Mouse (Mus musculus) erythroblast, embryonic 14.5 days (primary cell): ENCODE measurements around the gene Cct7. TPM values are rescaled to one million over a fixed set of nuclear protein-coding genes. Genes with fewer than 3 reads are reported as not detected.

Source experiments
- H3K27me3 ChIP-seq: 2 replicates; pipeline ENCODE4 v1.6.1; 2012; ENCODE audit warnings: inconsistent platforms; ENCODE audit not compliant: control insufficient read depth
- H3K36me3 ChIP-seq: 2 replicates; pipeline ENCODE4 v1.6.1; 2012; ENCODE audit warnings: mild to moderate bottlenecking, inconsistent platforms; ENCODE audit not compliant: control insufficient read depth
- H3K4me1 ChIP-seq: 2 replicates; pipeline ENCODE4 v1.6.1; 2012; ENCODE audit warnings: inconsistent platforms; ENCODE audit not compliant: control insufficient read depth
- H3K4me3 ChIP-seq: replicated peaks from 2 replicates; pipeline ENCODE3; 2012; ENCODE audit warnings: moderate library complexity, mild to moderate bottlenecking, inconsistent platforms
- H3K9me3 ChIP-seq: 2 replicates; pipeline ENCODE4 v1.6.1; 2012; ENCODE audit warnings: low read length, inconsistent platforms, mixed read lengths; ENCODE audit not compliant: control insufficient read depth
- GATA1 ChIP-seq: IDR thresholded peaks from 2 replicates; pipeline ENCODE4 v1.6.1; 2012; ENCODE audit warnings: low read length, inconsistent platforms, mixed read lengths
- TAL1 ChIP-seq: IDR thresholded peaks from 3 replicates; pipeline ENCODE4 v1.6.1; 2012; ENCODE audit warnings: low read length, inconsistent platforms, mixed read lengths
- polyA plus RNA-seq: library from polyadenylated mRNA; stranded (reverse); fragments of >175 nt; gene quantifications from 2 replicates; pipeline ENCODE4 v1.2.3, GENCODE M21; 2012

Cct7 gene
- polyA plus RNA-seq, 1 experiment, result 5.0 TPM

- H3K4me1 ChIP-seq, result no peaks in the 10 kb centered on the region
- TF ChIP-seq TAL1, result no peak
- TF ChIP-seq GATA1, result no peak
- H3K36me3 ChIP-seq, result no peaks in the 10 kb centered on the region
- no peak overlapping the region for H3K4me3 ChIP-seq
- peaks cover 4% of the 10 kb centered on the region for H3K27me3 ChIP-seq
- H3K9me3 ChIP-seq, result no peaks in the 10 kb centered on the region
Measured at GRCm38 (mm10) chr6:85491606-85492005, 40.3 kb downstream of the Cct7 start.

GRCm38 (mm10) chr6:85496976-85497375 lies 45.7 kb downstream of the Cct7 start:
- Histone ChIP-seq H3K4me3 (no peak overlapping the region), H3K27me3 (peaks cover 13% of the 10 kb centered on the region), H3K36me3 (no peaks in the 10 kb centered on the region), H3K4me1 (no peaks in the 10 kb centered on the region), H3K9me3 (no peaks in the 10 kb centered on the region)
- no peak for TF ChIP-seq TAL1
- TF ChIP-seq GATA1, result no peak

DNA sequence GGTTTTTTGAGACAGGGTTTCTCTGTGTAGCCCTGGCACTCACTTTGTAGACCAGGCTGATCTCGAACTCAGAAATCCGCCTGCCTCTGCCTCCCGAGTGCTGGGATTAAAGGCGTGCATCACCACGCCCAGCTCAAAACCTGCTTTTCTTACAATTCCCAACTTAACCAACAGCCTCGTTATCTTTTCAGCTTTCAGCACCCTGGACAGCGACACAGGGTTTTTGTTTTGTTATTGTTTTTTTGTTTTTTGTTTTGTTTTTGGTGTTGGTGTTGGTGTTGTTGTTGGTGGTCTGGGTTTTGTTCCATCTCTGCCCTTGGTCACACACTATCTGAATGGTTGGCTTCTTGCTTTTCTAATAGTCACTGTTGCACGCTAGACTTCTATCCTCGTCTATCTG lies 46.8 kb downstream of the Cct7 start:
- no peaks in the 10 kb centered on the region for H3K36me3 ChIP-seq
- no peak for TF ChIP-seq GATA1
- H3K27me3 ChIP-seq, result peaks cover 25% of the 10 kb centered on the region
- no peaks in the 10 kb centered on the region for H3K9me3 ChIP-seq
- peaks cover 3% of the 10 kb centered on the region; the same call in 1 of the 2 replicates for H3K4me1 ChIP-seq
- no peak overlapping the region for H3K4me3 ChIP-seq

- TF ChIP-seq GATA1 (no peak), TAL1 (no peak)
- H3K9me3 ChIP-seq, result no peaks in the 10 kb centered on the region
- H3K27me3 ChIP-seq, result peaks cover 39% of the 10 kb centered on the region
- peaks cover 3% of the 10 kb centered on the region; the same call in 1 of the 2 replicates for H3K4me1 ChIP-seq
- no peaks in the 10 kb centered on the region for H3K36me3 ChIP-seq
- no peak overlapping the region for H3K4me3 ChIP-seq
Measured at GRCm38 (mm10) chr6:85500416-85500815, 49.1 kb downstream of the Cct7 start.

GRCm38 (mm10) chr6:85501571-85502102 lies 50.3 kb downstream of the Cct7 start:
- Histone ChIP-seq H3K4me1 (peaks cover 3% of the 10 kb centered on the region; the same call in 1 of the 2 replicates), H3K27me3 (peaks cover 39% of the 10 kb centered on the region), H3K36me3 (no peaks in the 10 kb centered on the region), H3K9me3 (no peaks in the 10 kb centered on the region), H3K4me3 (no peak overlapping the region)
- TF ChIP-seq TAL1 (no peak), GATA1 (no peak)

GRCm38 (mm10) chr6:85502103-85502910 lies 51.0 kb downstream of the Cct7 start:
- peak overlapping the region; percentile 34 for H3K4me3 ChIP-seq
- TF ChIP-seq TAL1, result no peak
- peaks cover 39% of the 10 kb centered on the region for H3K27me3 ChIP-seq
- H3K36me3 ChIP-seq, result no peaks in the 10 kb centered on the region
- H3K9me3 ChIP-seq, result no peaks in the 10 kb centered on the region
- H3K4me1 ChIP-seq, result peaks cover 3% of the 10 kb centered on the region; the same call in 1 of the 2 replicates

GRCm38 (mm10) chr6:85502911-85503250 lies 51.6 kb downstream of the Cct7 start, which contains the start of gene Fbxo41:
TSS of gene Fbxo41 (minus strand) at chr6:85502994.
- peaks cover 39% of the 10 kb centered on the region for H3K27me3 ChIP-seq
- TF ChIP-seq TAL1 (no peak), GATA1 (no peak)
- no peaks in the 10 kb centered on the region for H3K9me3 ChIP-seq
- no peaks in the 10 kb centered on the region for H3K36me3 ChIP-seq
- peak within 1 kb of the TSS; percentile 34 for H3K4me3 ChIP-seq
- peaks cover 3% of the 10 kb centered on the region; the same call in 1 of the 2 replicates for H3K4me1 ChIP-seq

GRCm38 (mm10) chr6:85504908-85505307 lies 53.6 kb downstream of the Cct7 start:
- peaks cover 50% of the 10 kb centered on the region for H3K27me3 ChIP-seq
- H3K4me1 ChIP-seq, result peaks cover 3% of the 10 kb centered on the region; the same call in 1 of the 2 replicates
- no peak overlapping the region for H3K4me3 ChIP-seq
- no peak for TF ChIP-seq TAL1
- no peak for TF ChIP-seq GATA1
- no peaks in the 10 kb centered on the region for H3K9me3 ChIP-seq
- H3K36me3 ChIP-seq, result no peaks in the 10 kb centered on the region

DNA sequence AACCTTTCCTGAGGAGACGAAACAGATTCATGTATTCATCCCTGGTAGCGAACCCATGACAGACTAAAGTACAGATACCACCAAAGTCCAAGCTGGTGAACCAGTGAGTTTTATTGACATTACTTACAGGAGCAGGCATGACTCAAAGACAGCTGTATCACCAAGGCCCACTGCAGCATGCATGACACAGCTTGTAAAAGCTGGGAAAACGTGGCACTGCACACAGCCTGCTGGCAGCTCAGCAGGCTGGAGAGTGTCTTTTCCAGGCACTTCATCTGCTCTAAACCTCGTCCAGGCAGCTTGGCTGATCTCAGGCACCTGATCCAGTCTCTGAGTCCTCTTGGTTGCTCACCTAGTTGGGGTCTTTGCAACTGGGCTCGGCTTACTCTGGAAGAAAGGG lies 57.3 kb downstream of the Cct7 start:
- no peaks in the 10 kb centered on the region for H3K36me3 ChIP-seq
- peaks cover 57% of the 10 kb centered on the region for H3K27me3 ChIP-seq
- H3K4me3 ChIP-seq, result no peak overlapping the region
- no peaks in the 10 kb centered on the region; the same call in none of the 2 replicates for H3K4me1 ChIP-seq
- H3K9me3 ChIP-seq, result peaks cover 7% of the 10 kb centered on the region; the same call in 1 of the 2 replicates
- TF ChIP-seq TAL1, result no peak
- no peak for TF ChIP-seq GATA1
